Mouse (Mus musculus): ENCODE measurements around the gene Pik3r2.

- TF ChIP-seq CTCF (IDR thresholded peaks at IDR 0.05; ENCODE audit: low read depth) = peak; percentile 66
- TF ChIP-seq EP300 (IDR thresholded peaks at IDR 0.05; ENCODE audit: low read depth) = no peak
Observed at GRCm38 (mm10) chr8:70763354-70763753, 13.2 kb downstream of the Pik3r2 start.

All from heart, postnatal 0 days (tissue).